Mouse (Mus musculus): Measurements from ENCODE around the gene Pnkp. TPM values are rescaled to one million over a fixed set of nuclear protein-coding genes. Genes with fewer than 3 reads are reported as not detected.

The Pnkp gene
- polyA plus RNA-seq (2016; fragmentation: Nextera tagmentation; extraction: Ambion mirVana): 34.4 and 36.3 TPM in 2 replicates

DNA sequence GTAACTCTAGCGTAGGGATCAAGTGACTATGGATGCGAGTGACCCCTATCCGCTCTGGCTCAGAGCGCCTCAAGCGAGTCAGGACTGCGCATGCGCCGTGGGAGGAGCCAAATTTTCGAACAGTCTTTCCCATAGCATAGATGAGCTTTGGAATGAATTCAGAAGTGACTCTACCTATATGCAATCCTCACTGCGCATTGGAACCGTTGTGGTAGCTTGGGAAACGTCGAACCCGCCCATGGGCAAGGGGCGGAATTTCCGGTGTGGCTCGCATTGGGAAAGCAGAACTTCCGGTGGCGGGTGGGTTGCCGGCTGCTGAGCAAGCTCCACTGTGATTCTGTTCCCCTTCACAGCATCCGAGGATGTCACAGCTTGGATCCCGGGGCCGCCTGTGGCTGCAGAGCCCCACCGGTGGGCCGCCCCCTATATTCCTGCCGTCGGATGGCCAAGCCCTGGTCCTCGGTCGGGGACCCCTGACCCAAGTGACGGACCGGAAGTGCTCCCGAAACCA, at the start of gene Pnkp:
Pnkp (plus strand) TSS at position 98 of the 511 bp plus-strand sequence.
- under 1% methylated on average over 32 of the region's 32 CpGs for WGBS
- H3K36me3 ChIP-seq (replicated peaks): peaks cover 47% of the 10 kb centered on the region
- H3K4me3 ChIP-seq: peak within 1 kb of the TSS; percentile 87
- peaks cover 79% of the 10 kb centered on the region for H3K4me1 ChIP-seq
- H3K27ac ChIP-seq (replicated peaks): peak within 1 kb of the TSS; percentile 91
- no peaks in the 10 kb centered on the region for H3K27me3 ChIP-seq (replicated peaks; ENCODE audit: low read depth, poor library complexity, severe bottlenecking)
- no peaks in the 10 kb centered on the region for H3K9me3 ChIP-seq
- DNase-seq (ENCODE audit: low spot score): peak; percentile 90

DNA sequence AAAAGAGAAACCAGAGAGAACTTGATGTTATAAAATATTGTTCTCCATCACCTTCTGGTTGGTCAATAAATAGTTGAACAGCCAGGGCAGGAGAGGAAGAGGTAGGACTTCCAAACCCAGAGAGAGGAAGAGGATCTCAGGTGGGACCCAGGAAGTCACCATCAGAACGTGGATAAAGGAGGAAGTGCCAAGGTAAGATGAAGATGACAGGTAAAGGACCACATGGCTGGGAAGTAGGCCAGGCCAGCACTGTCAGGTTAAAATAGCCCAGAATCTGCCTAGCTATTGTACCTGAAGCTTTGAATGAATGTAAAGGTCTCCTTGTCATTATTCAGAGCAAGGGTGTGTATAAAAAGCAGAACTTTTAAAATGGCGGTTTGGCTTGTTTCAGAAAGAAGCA, 48.0 kb upstream of the Pnkp start:
- DNase-seq (ENCODE audit: low spot score): no peak
- H3K27ac ChIP-seq (replicated peaks): no peak overlapping the region
- no peaks in the 10 kb centered on the region for H3K4me1 ChIP-seq
- H3K27me3 ChIP-seq (replicated peaks; ENCODE audit: low read depth, poor library complexity, severe bottlenecking): no peaks in the 10 kb centered on the region
- H3K9me3 ChIP-seq: no peaks in the 10 kb centered on the region
- no peak overlapping the region for H3K4me3 ChIP-seq
- 78% methylated on average over 2 of the region's 2 CpGs for WGBS
- H3K36me3 ChIP-seq (replicated peaks): peaks cover 33% of the 10 kb centered on the region

DNA sequence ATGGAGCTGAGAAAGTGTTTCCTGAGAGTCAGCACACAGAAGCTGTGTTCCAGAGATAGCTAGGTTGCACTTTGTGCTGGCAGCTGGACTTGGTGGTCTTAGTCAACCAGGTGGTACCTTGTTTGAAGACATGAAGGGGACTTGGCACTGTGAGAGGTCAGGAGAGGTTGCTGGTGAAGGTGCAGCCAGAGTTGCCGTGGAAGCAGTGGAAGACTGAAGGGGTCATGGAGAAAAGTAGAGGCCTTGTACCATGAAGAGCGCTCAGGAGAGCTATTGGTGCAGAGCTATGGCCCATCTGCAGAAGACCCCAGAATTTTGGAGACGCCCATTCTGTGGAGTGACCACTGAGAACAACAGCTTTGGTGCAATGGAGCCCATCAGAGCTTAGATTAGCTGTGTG, 47.5 kb upstream of the Pnkp start:
- no peak overlapping the region for H3K4me3 ChIP-seq
- no peaks in the 10 kb centered on the region for H3K27me3 ChIP-seq (replicated peaks; ENCODE audit: low read depth, poor library complexity, severe bottlenecking)
- DNase-seq (ENCODE audit: low spot score): no peak
- no peak overlapping the region for H3K27ac ChIP-seq (replicated peaks)
- H3K9me3 ChIP-seq: no peaks in the 10 kb centered on the region
- WGBS: 91% methylated on average over 3 of the region's 3 CpGs
- peaks cover 38% of the 10 kb centered on the region for H3K36me3 ChIP-seq (replicated peaks)
- peaks cover 1% of the 10 kb centered on the region; the same call in 1 of the 2 replicates for H3K4me1 ChIP-seq

DNA sequence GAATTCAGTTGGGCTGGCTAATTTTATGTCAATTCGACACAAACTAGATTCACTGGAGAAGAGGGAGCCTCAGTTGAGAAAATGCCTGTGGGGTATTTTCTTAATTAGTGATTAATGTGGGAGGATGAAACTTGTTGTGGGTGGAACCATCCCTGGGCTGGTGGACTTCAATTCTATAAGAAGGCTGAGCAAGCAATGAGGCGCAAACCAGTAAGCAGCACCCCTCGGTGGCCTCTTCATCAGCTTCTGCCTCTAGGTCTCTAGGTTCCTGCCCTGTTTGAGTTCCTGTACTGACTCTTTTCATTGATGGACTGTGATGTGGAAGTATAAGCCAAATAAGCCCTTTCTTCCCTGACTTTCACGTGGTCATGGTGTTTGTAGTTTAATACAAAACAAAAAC, 46.6 kb upstream of the Pnkp start:
- no peak overlapping the region for H3K4me3 ChIP-seq
- DNase-seq (ENCODE audit: low spot score): no peak

DNA sequence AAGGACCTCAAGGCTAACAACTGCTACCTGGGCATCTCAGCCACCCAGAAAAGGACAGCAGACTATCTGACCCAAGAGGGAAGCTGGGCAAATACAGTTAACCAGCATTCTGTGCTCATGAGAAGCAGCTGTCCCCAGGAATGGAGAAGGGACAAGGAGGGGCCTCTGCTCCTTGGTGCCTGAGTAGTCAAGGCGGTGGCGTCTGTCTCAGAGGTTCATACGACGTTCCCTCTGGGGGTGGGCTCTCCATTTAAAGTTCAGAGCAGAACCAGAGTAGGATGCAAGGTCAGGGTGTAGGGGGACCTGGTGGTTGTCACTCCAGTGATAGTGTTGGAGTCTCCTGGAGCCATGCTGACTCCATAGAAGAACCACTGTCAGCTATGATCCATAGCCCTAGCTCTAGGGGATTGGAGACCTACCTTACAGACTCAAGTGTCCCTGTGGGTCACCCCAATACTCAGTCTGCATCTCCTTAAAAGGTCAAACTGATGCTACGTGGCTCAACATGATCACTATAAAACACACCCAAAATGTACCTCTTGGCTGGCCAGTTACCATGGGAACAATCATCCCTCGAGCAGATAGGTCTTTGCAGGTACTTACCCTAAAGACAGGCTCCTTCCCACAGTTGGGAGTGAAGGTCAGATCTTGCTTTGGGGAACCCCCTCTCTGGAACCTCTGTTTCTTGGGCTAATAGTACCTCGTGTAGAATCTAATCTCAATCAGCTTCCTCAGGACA, 46.0 kb upstream of the Pnkp start:
- WGBS: 89% methylated on average over 7 of the region's 7 CpGs
- no peaks in the 10 kb centered on the region for H3K9me3 ChIP-seq
- H3K27ac ChIP-seq (replicated peaks): no peak overlapping the region
- DNase-seq (ENCODE audit: low spot score): no peak
- peaks cover 11% of the 10 kb centered on the region for H3K4me1 ChIP-seq
- peaks cover 43% of the 10 kb centered on the region for H3K36me3 ChIP-seq (replicated peaks)
- H3K27me3 ChIP-seq (replicated peaks; ENCODE audit: low read depth, poor library complexity, severe bottlenecking): no peaks in the 10 kb centered on the region
- H3K4me3 ChIP-seq: no peak overlapping the region

More for the DNA sequence above, 46.6 kb upstream of the Pnkp start:
- Histone ChIP-seq H3K36me3 (replicated peaks) (peaks cover 43% of the 10 kb centered on the region), H3K27ac (replicated peaks) (no peak overlapping the region), H3K9me3 (no peaks in the 10 kb centered on the region), H3K27me3 (replicated peaks; ENCODE audit: low read depth, poor library complexity, severe bottlenecking) (no peaks in the 10 kb centered on the region), H3K4me1 (peaks cover 10% of the 10 kb centered on the region)
- WGBS: 84% methylated on average over 4 of the region's 4 CpGs

DNA sequence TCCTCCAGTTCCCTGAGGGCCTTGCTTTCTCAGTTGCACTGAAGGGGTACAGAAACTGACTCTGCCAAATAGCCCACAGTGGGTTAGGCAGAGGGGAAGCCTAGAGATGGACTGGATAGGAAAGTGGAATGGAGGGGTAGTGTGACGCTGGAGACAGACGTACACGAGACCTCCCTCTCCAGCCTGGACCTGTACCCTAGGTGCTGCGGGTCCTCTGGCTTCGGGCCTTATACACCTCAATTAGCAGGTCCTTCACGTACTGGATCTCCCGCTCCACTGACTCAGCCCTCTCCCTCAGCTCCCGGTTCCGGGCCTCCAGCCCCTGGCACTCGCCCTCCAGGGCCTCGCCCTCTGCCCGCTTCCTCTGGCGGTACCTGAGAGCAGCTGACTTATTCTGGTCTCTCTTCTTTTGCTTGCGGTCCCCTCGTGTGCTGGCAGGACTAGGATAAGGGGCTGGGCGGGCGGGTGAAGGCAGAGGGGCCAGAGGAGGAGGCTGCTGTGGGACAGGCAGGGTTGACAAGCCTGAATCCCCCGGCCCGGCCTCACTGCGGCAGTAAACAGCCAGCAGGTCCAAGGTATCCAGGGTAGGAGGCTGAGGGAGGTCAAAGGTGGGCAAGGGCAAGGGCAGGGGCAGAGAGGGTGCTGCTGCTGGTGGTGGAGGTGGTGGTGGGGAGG, 44.2 kb upstream of the Pnkp start:
- no peak for DNase-seq (ENCODE audit: low spot score)
- Histone ChIP-seq H3K9me3 (no peaks in the 10 kb centered on the region), H3K27me3 (replicated peaks; ENCODE audit: low read depth, poor library complexity, severe bottlenecking) (no peaks in the 10 kb centered on the region), H3K27ac (replicated peaks) (no peak overlapping the region), H3K4me1 (peaks cover 19% of the 10 kb centered on the region), H3K4me3 (peak overlapping the region; percentile 9; the same call in 1 of the 2 replicates), H3K36me3 (replicated peaks) (peaks cover 43% of the 10 kb centered on the region)
- WGBS: 92% methylated on average over 20 of the region's 20 CpGs

DNA sequence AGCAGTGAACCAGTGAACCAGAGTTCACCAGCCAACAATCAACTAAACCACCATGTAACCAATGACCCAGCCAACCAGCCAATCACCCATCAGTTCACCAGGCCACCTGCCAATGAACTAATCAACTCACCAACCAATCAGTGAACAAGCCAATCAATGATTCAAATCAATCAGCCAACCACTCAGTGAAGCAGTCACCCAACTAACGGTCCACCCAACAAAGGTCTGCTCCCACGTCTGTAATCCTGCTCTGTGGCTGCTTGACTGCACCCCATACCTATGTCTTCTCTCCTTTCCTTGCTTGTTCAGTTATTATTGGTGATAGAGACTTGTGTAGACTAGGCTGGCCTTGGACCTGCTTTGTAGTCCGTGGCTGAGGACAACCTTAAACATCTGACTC, 43.0 kb upstream of the Pnkp start:
- Histone ChIP-seq H3K4me3 (no peak overlapping the region), H3K9me3 (no peaks in the 10 kb centered on the region), H3K27ac (replicated peaks) (no peak overlapping the region), H3K4me1 (peaks cover 31% of the 10 kb centered on the region), H3K27me3 (replicated peaks; ENCODE audit: low read depth, poor library complexity, severe bottlenecking) (no peaks in the 10 kb centered on the region), H3K36me3 (replicated peaks) (peaks cover 53% of the 10 kb centered on the region)
- WGBS: 87% methylated on average over 3 of the region's 3 CpGs
- DNase-seq (ENCODE audit: low spot score): no peak

DNA sequence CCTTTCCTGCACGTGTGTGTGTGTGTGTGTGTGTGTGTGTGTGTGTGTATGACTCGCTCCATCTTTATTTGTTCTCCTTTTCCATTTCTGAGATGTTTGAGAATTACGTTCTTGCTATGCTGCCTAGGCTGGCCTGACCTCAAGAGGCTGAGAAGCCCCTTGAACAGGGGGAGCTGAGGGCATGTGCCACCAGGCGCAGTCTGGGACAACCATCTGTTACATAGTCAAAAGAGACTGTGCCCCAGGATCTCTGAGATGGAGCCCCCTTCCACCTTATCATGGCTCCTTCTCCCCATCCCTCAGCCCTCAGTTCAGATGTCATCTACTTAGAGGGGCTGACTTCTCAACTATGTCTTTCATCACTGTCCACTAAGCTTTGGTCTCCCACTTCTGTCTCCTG, 42.5 kb upstream of the Pnkp start:
- peaks cover 35% of the 10 kb centered on the region for H3K4me1 ChIP-seq
- no peaks in the 10 kb centered on the region for H3K9me3 ChIP-seq
- peaks cover 57% of the 10 kb centered on the region for H3K36me3 ChIP-seq (replicated peaks)
- 0 out of 2 replicates have a peak overlapping the region, but pooled peaks have one; percentile 99 for H3K27ac ChIP-seq (replicated peaks)
- no peak for DNase-seq (ENCODE audit: low spot score)
- peak overlapping the region; percentile 77; the same call in 1 of the 2 replicates for H3K4me3 ChIP-seq
- WGBS: 92% methylated on average over 4 of the region's 4 CpGs
- no peaks in the 10 kb centered on the region for H3K27me3 ChIP-seq (replicated peaks; ENCODE audit: low read depth, poor library complexity, severe bottlenecking)

DNA sequence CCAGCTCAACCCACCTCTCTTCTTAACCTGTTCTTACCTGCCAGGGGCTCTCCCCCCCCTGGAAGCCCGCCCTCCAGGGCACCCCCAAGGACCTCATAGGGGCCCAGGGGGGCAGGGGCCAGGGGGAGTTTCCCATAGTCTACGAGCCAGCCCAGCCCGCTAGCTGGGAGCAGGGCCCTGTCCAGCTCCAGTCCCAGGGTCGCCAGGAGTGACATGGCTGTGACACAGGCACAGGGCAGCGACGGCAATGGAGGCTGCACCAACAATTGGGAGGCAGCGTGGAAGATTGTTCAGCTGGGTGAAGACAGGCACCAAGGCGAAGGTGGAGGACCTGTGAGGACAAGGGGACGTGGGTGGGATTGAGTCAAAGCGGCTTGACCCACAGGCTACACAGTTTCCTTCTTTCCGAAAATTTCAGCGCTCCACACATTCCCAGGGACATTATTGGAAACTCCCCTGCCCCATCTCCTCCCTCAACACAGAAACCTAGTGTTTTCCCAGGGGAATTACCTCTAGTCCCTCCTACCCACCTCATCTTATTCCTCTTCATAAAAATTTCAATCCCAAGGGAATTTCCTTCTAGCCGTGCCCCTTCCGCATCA, 41.9 kb upstream of the Pnkp start:
- WGBS: 28% methylated on average over 14 of the region's 14 CpGs
- H3K4me3 ChIP-seq: peak overlapping the region; percentile 77
- peaks cover 42% of the 10 kb centered on the region for H3K4me1 ChIP-seq
- no peak for DNase-seq (ENCODE audit: low spot score)
- no peaks in the 10 kb centered on the region for H3K27me3 ChIP-seq (replicated peaks; ENCODE audit: low read depth, poor library complexity, severe bottlenecking)
- peak overlapping the region; percentile 99 for H3K27ac ChIP-seq (replicated peaks)
- peaks cover 64% of the 10 kb centered on the region for H3K36me3 ChIP-seq (replicated peaks)
- H3K9me3 ChIP-seq: no peaks in the 10 kb centered on the region

DNA sequence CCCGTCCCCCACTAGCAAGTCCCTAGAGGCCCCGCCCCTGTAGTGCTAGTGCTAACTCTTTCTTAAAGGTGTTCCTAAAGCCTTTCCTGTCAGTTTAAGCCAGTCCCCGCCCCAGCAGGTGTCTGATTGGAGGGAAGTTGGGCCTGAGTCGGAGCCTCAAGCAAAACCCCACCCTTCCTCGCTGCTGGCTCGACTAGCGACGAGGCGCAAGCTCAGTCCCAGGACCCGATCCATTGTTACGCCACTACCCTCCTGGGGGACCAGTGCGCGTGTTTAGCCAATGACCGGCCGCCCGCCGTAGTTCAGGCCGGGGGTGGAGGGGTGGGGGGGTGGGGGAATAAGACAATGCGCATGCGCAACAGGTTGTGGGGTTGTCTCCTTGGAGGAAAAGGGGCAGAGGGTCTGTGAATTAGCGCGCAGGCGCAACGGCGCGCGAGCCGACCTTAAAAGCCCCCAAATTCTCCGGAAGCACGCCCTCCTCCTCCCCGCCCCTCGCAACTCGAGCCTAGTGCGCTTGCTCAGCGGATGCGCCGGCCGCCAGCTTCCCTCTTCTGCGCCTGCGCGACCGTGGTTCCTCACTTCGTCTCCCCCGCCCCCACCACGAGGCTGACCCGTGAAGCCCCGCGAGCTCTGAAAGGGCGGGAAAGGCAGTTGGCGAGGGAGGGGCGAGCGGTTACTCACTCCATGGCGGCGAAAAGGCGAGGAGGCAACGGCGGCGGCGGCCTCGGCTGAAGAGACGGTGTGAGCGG, 41.0 kb upstream of the Pnkp start, which contains the start of the genes Nup62 and Il4i1:
Nup62 (plus strand) TSS at position 368 of the 749 bp plus-strand sequence.
Il4i1 (plus strand) TSS at position 667 of the 749 bp plus-strand sequence.
- H3K4me3 ChIP-seq: peak within 1 kb of the TSS; percentile 77
- peaks cover 67% of the 10 kb centered on the region for H3K36me3 ChIP-seq (replicated peaks)
- peak within 1 kb of the TSS; percentile 99 for H3K27ac ChIP-seq (replicated peaks)
- H3K27me3 ChIP-seq (replicated peaks; ENCODE audit: low read depth, poor library complexity, severe bottlenecking): no peaks in the 10 kb centered on the region
- under 1% methylated on average over 62 of the region's 62 CpGs for WGBS
- peak; percentile 100 for DNase-seq (ENCODE audit: low spot score)
- H3K4me1 ChIP-seq: peaks cover 48% of the 10 kb centered on the region
- H3K9me3 ChIP-seq: no peaks in the 10 kb centered on the region

DNA sequence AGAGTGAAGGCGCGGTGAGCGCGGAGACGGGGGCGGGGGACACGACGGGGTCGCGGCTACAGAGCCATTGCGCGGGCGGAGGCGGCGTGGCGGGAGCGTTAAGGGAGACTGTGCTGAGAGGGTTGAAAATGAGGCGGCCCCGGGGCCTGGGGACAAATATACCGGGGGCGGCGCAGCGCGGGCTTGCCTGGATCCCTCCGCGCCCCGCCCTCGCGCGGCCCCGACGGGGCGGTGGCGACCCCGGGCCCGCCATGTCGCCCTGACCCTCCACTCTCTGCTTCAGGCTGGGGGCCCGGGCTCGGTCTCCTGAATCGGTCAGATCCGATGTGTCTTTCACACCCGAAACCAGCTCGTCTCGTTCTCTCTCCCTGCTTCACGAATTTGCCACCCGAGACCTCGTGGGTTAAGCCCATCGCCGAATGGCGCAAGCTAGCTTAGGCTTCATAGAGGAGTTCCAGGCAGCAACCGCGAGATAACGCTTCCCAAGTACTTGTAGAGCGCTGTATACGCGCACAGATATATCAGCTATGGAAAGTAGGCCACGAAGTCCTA, 40.4 kb upstream of the Pnkp start, which contains the start of gene Atf5:
Atf5 (minus strand) TSS at position 189 of the 552 bp plus-strand sequence.
- Histone ChIP-seq H3K4me3 (peak within 1 kb of the TSS; percentile 77), H3K4me1 (peaks cover 49% of the 10 kb centered on the region), H3K27me3 (replicated peaks; ENCODE audit: low read depth, poor library complexity, severe bottlenecking) (no peaks in the 10 kb centered on the region), H3K27ac (replicated peaks) (peak within 1 kb of the TSS; percentile 99), H3K9me3 (no peaks in the 10 kb centered on the region), H3K36me3 (replicated peaks) (peaks cover 63% of the 10 kb centered on the region)
- under 1% methylated on average over 56 of the region's 57 CpGs for WGBS
- no peak for DNase-seq (ENCODE audit: low spot score)
